Mouse (Mus musculus): ENCODE measurements around the gene Gpr137b. TPM values are rescaled to one million over a fixed set of nuclear protein-coding genes. Genes with fewer than 3 reads are reported as not detected.
"Not testable (repeated sequence)": the region's sequence is repeated elsewhere in the genome, so short reads cannot be mapped to it uniquely, and the experiment has no call there.

Gpr137b gene
- polyA plus RNA-seq, 1 experiment from 2014 or later: 4.2 TPM

DNA sequence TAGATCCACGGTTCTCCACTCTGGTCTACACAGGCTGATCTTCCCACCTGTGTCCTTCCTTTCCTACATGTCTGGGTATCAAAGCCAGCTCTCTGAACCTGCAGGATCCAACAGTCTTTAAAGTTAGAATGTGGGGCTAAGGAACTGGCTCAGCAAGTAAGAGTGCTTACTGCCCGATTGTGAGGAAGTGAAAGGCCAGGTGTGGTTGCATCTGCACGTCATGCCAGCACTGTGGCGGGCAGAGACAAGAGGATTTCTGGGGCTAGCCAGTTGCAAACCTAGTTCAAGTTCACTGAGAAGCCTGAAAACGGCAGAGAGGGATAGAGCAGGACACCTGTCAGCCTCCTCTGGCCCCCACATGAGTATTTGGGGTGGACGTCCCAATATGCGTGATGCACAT, 22.4 kb downstream of the Gpr137b start:
- DNase-seq (ENCODE audit: low spot score): not testable (repeated sequence)

DNA sequence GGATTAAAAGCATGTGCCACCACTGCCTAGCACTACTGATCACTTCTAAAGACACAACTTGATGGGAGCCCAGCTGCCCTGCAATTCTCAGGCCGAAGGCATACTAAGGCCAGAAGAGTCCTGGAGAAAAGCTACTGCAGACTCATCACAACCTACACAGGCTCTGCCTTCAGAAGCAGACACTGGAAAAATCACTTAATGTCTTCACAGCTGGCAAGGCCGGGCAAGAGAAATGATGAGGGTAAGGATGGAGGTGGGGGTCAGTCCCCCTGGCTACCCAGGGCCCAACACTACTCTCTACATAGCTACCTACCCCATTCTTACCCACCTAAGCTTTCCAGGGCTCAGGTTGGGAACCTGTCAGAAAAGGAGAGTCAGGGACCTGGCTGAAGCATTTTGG, 27.4 kb downstream of the Gpr137b start:
- DNase-seq (ENCODE audit: low spot score): not testable (repeated sequence)

DNA sequence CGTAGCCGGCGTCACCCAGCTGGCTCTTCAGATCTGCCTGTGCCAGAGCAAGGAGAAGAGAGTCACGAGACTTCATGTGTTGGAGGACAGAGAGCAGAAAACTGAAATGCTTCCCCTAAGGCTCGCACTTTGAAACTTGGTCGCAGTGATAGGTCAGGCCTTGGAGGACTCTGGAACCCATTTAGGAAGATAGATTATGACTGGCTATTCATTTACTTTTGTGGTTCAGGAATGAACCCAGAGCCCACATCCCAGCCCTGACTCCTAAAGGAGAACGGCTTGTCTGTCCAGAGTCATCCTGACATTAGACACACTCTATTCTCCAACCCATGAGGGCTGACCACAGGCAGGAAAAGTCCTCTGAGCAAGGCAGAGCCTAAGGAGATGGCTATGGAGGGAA, 30.3 kb downstream of the Gpr137b start:
- not testable (repeated sequence) for DNase-seq (ENCODE audit: low spot score)

DNA sequence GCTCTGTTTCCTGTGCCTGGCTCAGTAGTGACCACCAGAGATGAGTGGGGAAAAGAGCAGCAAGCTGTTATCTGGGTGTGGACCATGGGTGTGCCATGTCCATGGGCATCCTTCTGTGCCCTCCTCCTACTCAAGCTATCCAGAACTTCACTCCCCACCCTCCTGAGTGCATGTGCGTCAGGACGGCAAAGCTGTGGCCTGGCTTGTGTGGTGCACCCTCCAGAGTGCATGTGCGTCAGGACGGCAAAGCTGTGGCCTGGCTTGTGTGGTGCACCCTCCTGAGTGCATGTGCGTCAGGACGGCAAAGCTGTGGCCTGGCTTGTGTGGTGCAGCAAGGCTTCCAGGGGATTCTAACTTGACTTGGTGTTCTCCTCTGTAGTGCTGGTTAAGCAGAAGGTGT, 31.6 kb downstream of the Gpr137b start:
- DNase-seq (ENCODE audit: low spot score): not testable (repeated sequence)

DNA sequence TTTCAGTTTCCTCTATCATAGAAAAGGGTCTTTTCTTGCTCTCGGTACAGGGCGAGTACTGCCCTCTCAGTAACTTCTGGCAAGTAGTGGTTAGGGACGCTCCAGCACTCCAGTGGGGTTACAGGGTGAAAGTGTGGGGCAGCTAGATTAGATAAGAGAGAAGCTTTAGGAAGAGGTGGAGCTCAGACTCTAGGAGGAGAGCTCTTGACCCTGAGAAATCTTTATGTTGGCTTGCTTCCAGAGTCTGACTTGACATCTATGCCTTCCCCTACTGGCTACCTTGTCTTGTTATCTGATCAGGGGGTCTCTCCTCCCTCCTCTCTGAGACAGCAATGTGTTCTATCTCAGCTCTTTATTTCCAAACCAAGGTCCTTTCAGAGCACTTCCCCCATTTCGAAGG, 33.8 kb downstream of the Gpr137b start:
- not testable (repeated sequence) for DNase-seq (ENCODE audit: low spot score)

DNA sequence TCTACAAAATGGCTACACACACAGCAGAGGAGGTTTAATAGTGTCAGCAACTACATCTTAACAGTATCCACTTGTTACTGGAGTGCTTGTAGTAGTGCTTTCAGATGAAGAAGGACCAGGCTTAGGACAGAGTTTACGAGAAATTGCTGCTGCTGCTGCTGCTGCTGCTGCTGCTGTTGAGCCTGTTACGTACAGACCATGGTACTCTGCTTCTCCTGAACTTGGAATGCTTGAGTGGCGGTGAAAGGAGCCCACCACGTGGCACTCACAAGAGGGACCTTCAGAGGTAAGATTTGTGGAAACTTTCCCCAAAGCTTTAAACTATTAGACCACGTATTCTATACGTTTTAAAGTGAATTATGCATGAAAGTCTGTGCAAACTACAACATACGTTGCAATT, 35.2 kb downstream of the Gpr137b start:
- not testable (repeated sequence) for DNase-seq (ENCODE audit: low spot score)

DNA sequence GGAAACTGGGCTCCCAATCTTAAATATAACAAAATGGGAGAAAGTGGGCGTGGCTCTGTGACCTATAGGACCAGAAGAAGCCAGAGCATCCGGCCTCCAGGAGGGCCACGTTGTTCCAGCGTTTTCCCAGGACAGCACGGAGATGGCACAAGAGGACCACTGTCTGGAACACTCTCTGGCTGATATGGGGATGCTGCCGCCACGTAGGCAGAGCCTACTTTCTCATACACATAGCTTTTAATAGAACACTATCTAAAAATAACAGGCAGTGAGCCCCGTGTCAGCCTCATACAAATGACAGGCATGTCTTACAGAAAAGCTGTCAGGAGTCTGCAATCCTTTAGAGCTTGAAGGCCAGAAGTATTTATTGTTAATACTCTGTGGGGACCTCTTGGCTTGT, 35.7 kb downstream of the Gpr137b start:
- not testable (repeated sequence) for DNase-seq (ENCODE audit: low spot score)

DNA sequence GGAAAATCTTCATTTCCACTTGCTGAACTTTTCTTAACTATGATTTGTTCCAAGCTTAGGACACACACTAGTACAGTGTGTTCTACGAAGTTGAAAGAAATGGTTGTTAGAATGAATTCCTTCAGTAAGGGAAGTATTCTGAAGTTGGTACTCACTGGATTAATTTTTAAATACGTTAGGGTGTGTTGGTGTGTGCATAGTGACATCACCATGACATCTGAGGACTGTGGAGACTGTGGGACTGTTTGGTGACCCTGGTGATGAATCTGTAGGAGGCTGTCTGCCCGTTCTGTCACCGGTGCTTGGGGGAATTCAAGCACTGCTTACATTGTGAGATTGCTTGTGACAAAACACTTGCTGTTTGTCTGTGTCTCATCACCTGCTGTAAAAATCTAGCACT, 41.7 kb downstream of the Gpr137b start:
- DNase-seq (ENCODE audit: low spot score): not testable (repeated sequence)

DNA sequence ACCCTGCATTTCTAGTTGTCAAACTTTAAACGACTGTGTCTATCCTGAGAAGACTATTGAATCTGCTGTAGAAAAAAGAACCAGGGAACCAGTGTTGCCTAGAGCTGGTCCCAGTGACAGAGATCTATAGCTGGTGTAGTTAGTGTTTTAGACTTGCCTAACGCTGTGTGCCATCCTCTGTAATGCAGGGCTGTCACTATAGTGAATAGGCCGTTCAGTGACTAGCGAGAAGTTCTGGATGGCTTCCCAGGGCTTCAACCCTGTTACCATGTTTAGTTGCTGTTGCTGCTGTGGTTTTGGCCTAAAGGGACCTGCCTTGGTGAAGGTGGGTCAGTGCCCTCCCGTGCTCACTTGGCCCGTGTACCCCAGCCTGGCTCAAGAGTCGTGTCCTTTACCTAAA, 43.1 kb downstream of the Gpr137b start:
- not testable (repeated sequence) for DNase-seq (ENCODE audit: low spot score)

DNA sequence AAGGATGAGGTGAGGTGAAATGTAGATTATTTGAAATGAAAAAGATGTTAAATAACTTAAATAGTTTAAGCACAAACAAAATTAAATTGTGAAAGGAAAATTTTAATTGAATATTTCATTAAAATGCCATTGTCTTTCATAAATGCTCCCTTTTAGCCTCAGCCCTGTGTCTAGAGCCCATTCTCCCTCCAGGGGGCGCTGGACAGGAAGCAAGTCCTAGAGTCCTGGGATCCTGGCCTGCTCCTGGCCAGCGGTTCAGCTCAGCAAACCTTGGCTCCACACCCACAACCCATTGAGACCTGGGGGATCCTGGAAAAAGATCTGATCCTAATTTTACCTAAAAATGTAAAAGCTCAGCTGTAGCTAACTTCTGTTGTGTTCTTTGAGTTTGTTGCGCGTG, 44.5 kb downstream of the Gpr137b start:
- DNase-seq (ENCODE audit: low spot score): peak; percentile 5

DNA sequence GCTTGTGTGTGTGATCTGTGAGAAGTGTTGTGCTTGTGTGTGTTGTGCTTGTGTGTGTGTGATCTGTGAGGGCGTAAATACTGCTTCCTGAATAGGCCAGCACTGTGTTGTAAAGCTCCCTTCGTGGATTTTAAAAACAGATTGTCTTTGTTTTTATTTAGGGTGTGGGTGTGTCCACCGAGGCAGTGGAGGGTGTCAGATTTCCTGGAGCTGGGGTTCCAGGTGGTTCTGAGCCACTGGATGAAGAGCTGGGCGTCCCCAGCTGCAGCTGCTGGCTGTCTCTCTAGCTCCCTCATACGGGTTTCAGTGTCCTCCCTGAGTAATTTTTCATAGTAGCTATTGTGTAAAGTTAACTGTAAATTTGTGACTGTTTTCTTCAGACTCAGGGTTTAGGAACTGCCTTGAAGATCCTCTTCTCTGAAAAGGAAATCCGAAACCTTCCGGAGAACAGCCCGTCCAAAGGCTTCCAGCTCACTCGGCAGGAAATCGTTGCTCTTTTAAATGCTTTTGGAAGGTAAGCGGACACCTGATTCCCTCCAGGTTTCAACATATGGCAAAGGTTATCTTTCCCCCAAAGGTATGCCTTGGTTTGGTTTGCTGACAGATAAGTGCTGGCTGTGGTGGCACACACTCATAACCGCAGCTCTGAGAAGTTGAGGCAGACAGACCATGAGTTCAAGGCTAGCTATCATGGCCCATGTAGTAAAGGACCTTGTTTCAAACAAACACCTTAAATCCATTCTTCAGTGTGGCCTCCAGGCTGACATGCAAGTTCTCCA, 46.0 kb downstream of the Gpr137b start:
- DNase-seq (ENCODE audit: low spot score): not testable (repeated sequence)

DNA sequence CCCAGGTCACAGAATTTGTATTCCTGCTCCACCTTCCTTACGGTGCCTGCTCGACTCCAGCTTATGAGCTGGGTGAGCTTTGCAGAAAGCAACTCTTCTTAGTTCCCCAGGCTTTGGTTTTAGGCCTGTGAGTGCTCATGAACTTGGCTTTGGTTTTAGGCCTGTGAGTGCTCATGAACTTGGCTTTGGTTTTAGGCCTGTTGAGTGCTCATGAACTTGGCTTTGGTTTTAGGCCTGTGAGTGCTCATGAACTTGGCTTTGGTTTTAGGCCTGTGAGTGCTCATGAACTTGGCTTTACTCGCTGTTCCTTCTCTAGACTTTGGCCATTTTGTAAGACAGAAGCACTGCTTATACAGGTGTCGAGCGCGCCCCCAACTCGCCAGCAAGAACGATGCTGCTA, 56.5 kb downstream of the Gpr137b start:
- DNase-seq (ENCODE audit: low spot score): not testable (repeated sequence)

DNA sequence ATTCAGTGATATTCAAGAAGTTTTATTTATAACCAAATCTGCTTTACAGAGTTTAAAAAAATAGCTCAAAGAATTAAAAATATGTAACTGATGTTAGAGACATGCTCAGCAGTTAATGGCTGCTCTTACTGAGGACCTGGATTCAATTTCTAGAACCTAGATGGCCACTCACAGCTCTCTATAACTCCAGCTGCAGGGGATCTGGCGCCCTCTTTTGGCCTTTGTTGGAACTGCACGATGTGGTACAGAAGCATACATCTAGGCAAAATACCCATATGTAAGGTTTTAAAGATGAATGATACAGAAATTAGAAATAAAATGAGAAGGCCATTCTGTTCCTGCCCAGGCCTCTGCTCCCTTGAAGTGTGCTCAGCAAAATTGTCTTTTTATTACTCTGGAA, 64.9 kb downstream of the Gpr137b start:
- DNase-seq (ENCODE audit: low spot score): peak; percentile 65

Other genes starting within 250 kb of the Gpr137b start
- gene Prl2c5, start 211.3 kb downstream of the Gpr137b start, polyA plus RNA-seq (2015; fragmentation: Nextera tagmentation; extraction: Ambion mirVana): 0.36 and 0.55 TPM in 2 replicates
- gene Nid1, start 43.5 kb upstream of the Gpr137b start, polyA plus RNA-seq (2015; fragmentation: Nextera tagmentation; extraction: Ambion mirVana): 9.7 and 12.6 TPM in 2 replicates
- 11.5 and 16.3 TPM in 2 replicates for gene Lyst, start 196.4 kb upstream of the Gpr137b start, polyA plus RNA-seq (2015; fragmentation: Nextera tagmentation; extraction: Ambion mirVana)

Measured in thymus, postnatal 0 days (tissue).